Mouse (Mus musculus): ENCODE data around the gene Clstn1. TPM values are rescaled to one million over a fixed set of nuclear protein-coding genes. Genes with fewer than 3 reads are reported as not detected.

The Clstn1 gene
- polyA plus RNA-seq, 1 experiment from 2014 or later = 36.1 TPM

DNA sequence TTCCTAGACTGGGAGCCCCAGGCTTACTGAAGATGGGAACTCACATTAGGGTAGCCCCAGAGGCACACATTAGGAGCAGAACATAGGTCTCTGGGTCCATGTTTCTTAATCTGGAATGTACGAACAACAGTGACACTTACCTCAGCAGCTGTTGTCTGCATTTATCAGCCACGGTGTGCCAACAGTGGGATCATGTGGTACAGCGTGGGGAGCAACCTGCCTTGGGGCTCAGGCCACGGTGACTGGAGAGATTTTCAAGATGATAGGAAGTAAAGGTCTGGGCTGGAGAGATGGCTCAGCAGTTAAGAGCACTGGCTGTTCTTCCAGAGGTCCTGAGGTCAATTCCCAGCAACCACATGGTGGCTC is 15.8 kb upstream of the Clstn1 start:
- 0 out of 2 replicates have a peak, but pooled peaks cover 6% of the 10 kb centered on the region for H3K36me3 ChIP-seq (ENCODE audit: control insufficient read depth, insufficient read depth, low read length)
- ATAC-seq = no peak
- H3K4me1 ChIP-seq (ENCODE audit: control insufficient read depth, insufficient read depth, low read length) = no peaks in the 10 kb centered on the region
- no peaks in the 10 kb centered on the region for H3K27me3 ChIP-seq (replicated peaks; ENCODE audit: control insufficient read depth, insufficient read depth, low read length)
- no peak overlapping the region for H3K27ac ChIP-seq (ENCODE audit: low read depth, low read length)
- no peak overlapping the region for H3K4me3 ChIP-seq (ENCODE audit: low read depth, low read length)
- 85% methylated on average over 4 of the region's 4 CpGs for WGBS
- no peaks in the 10 kb centered on the region for H3K9me3 ChIP-seq (replicated peaks; ENCODE audit: control insufficient read depth, low read length)
- DNase-seq (ENCODE audit: low spot score) = no peak
- no peak overlapping the region for H3K9ac ChIP-seq (ENCODE audit: low read length)
- H3K4me2 ChIP-seq (ENCODE audit: low read length) = no peak overlapping the region

DNA sequence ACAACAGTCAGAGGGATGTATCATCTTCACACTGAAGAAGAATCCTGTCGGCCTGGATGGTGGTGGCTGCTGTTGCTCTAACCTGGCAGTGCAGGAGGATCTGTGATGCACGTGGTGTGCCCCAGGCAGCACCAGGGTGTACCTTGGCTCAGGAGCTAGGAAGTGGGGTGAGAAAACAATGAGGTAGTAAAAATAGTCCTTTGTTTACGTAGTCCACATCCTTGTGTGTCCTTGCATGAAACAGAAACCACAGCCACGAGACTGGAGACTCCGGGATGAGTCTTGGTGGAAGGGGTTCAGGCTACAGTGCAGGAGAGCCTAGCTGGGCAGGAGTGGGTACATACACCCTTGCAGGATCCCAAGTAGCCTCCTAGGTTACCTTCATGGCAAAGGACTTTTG is 15.1 kb upstream of the Clstn1 start:
- ATAC-seq = no peak
- no peak overlapping the region for H3K27ac ChIP-seq (ENCODE audit: low read depth, low read length)
- WGBS = 84% methylated on average over 5 of the region's 5 CpGs

DNA sequence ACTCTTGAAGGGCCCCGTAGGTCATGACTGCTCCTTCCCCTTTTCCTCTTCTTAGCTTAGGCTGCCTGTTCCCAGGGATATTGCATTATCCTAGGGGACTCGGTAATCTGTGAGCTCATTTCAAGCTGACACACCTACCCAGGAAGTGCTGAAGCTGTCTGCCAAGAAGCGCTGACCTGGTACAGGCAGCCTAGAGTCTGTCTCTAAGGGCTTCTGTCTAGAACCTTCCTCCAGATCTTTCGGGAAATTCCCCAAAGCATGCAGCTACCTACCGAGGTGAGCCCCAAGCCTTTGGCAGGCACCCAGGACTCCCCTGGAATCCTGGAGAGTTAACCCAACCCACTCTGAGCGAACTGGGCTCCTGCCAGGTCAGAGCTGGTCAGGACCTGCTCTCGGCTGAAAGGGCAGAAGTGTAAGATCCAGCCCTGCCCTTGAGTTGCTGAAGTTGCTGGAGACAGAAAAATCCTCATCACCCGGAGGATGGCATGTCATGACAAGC is 14.6 kb upstream of the Clstn1 start:
- no peak for ATAC-seq
- no peak overlapping the region for H3K9ac ChIP-seq (ENCODE audit: low read length)

More for the DNA sequence above, 15.1 kb upstream of the Clstn1 start:
- Histone ChIP-seq H3K4me2 (ENCODE audit: low read length) (no peak overlapping the region), H3K36me3 (ENCODE audit: control insufficient read depth, insufficient read depth, low read length) (no peaks in the 10 kb centered on the region), H3K4me3 (ENCODE audit: low read depth, low read length) (no peak overlapping the region), H3K9me3 (replicated peaks; ENCODE audit: control insufficient read depth, low read length) (no peaks in the 10 kb centered on the region), H3K4me1 (ENCODE audit: control insufficient read depth, insufficient read depth, low read length) (no peaks in the 10 kb centered on the region; the same call in 1 of the 2 replicates), H3K27me3 (replicated peaks; ENCODE audit: control insufficient read depth, insufficient read depth, low read length) (no peaks in the 10 kb centered on the region), H3K9ac (ENCODE audit: low read length) (no peak overlapping the region)
- no peak for DNase-seq (ENCODE audit: low spot score)

DNA sequence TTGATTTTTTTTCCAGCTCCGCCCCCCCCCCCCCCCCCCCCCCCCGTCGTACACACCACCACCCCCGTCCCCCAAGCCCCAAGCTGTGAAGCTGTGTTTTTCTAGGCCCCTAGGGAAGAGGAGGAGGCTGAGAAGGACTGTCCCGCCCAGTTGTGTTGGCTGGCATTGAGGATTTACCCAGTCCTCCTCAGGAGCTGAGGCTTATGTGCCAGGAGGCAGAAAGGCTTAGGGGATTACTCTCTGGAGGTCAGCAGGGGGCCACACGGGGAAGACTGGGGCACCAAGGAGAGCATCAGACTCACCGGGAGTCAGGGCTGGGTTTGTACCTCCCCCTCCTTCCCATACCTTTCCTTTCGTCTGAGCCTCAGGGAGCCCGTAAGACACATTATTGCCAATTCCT is 13.8 kb upstream of the Clstn1 start:
- Histone ChIP-seq H3K9me3 (replicated peaks; ENCODE audit: control insufficient read depth, low read length) (no peaks in the 10 kb centered on the region), H3K27me3 (replicated peaks; ENCODE audit: control insufficient read depth, insufficient read depth, low read length) (no peaks in the 10 kb centered on the region), H3K36me3 (ENCODE audit: control insufficient read depth, insufficient read depth, low read length) (no peaks in the 10 kb centered on the region), H3K27ac (ENCODE audit: low read depth, low read length) (no peak overlapping the region), H3K4me1 (ENCODE audit: control insufficient read depth, insufficient read depth, low read length) (peaks cover 7% of the 10 kb centered on the region), H3K4me3 (ENCODE audit: low read depth, low read length) (no peak overlapping the region), H3K4me2 (ENCODE audit: low read length) (no peak overlapping the region), H3K9ac (ENCODE audit: low read length) (no peak overlapping the region)
- ATAC-seq (no peak), DNase-seq (ENCODE audit: low spot score) (no peak)
- 20% methylated on average over 6 of the region's 9 CpGs for WGBS

More for the DNA sequence above, 14.6 kb upstream of the Clstn1 start:
- no peaks in the 10 kb centered on the region for H3K36me3 ChIP-seq (ENCODE audit: control insufficient read depth, insufficient read depth, low read length)
- WGBS = 46% methylated on average over 8 of the region's 8 CpGs
- H3K9me3 ChIP-seq (replicated peaks; ENCODE audit: control insufficient read depth, low read length) = no peaks in the 10 kb centered on the region
- H3K27ac ChIP-seq (ENCODE audit: low read depth, low read length) = no peak overlapping the region
- H3K27me3 ChIP-seq (replicated peaks; ENCODE audit: control insufficient read depth, insufficient read depth, low read length) = no peaks in the 10 kb centered on the region
- peaks cover 2% of the 10 kb centered on the region; the same call in 1 of the 2 replicates for H3K4me1 ChIP-seq (ENCODE audit: control insufficient read depth, insufficient read depth, low read length)
- H3K4me3 ChIP-seq (ENCODE audit: low read depth, low read length) = no peak overlapping the region
- no peak for DNase-seq (ENCODE audit: low spot score)
- H3K4me2 ChIP-seq (ENCODE audit: low read length) = no peak overlapping the region

DNA sequence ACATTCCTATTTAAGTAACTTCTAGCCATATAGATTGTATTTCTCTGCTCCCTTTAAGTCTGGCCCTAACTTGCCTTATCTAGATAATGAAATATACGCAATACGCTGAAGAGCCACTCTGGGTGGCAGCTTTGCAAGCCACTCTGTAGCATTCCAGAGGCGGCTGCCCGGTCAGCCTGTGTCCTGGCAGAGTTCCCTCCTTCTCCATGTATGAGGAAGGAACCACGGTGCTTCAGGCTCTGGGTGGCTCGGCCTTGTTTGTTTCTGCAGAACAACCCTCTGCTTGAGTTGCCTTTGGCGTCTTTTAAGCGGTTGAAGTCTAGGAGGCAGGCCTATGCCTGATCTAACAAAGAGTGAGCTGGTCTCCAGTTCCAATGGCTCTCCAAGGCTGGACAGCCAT is 13.4 kb upstream of the Clstn1 start:
- 49% methylated on average over 8 of the region's 8 CpGs for WGBS
- Histone ChIP-seq H3K4me1 (ENCODE audit: control insufficient read depth, insufficient read depth, low read length) (peaks cover 9% of the 10 kb centered on the region), H3K27me3 (replicated peaks; ENCODE audit: control insufficient read depth, insufficient read depth, low read length) (no peaks in the 10 kb centered on the region), H3K4me3 (ENCODE audit: low read depth, low read length) (no peak overlapping the region), H3K9ac (ENCODE audit: low read length) (no peak overlapping the region), H3K27ac (ENCODE audit: low read depth, low read length) (no peak overlapping the region), H3K4me2 (ENCODE audit: low read length) (no peak overlapping the region), H3K36me3 (ENCODE audit: control insufficient read depth, insufficient read depth, low read length) (no peaks in the 10 kb centered on the region), H3K9me3 (replicated peaks; ENCODE audit: control insufficient read depth, low read length) (no peaks in the 10 kb centered on the region)
- no peak for DNase-seq (ENCODE audit: low spot score)
- no peak for ATAC-seq

DNA sequence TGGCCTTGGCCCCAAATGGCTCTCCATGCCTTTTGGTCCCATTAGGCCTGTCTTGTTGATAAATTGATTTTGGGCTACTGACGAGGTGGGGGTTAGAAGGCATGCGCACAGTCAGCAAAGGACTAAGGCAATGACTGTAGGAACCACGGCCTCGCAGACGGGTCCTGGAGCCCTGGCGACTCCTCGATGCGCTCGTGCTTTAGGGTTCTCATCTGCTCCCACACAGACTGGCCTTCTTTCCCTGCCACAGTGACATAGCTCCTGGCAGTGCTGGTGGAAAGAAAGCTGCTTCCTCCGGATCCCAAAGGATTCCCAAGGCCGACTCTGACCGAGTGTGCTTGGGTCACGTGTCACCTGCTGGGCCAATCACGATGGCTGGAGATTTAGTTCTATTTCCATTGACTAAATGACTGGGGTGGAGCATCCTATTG is 11.9 kb upstream of the Clstn1 start:
- Histone ChIP-seq H3K4me1 (ENCODE audit: control insufficient read depth, insufficient read depth, low read length) (peaks cover 16% of the 10 kb centered on the region), H3K36me3 (ENCODE audit: control insufficient read depth, insufficient read depth, low read length) (no peaks in the 10 kb centered on the region), H3K9me3 (replicated peaks; ENCODE audit: control insufficient read depth, low read length) (no peaks in the 10 kb centered on the region), H3K4me3 (ENCODE audit: low read depth, low read length) (no peak overlapping the region), H3K27ac (ENCODE audit: low read depth, low read length) (no peak overlapping the region), H3K9ac (ENCODE audit: low read length) (no peak overlapping the region), H3K27me3 (replicated peaks; ENCODE audit: control insufficient read depth, insufficient read depth, low read length) (no peaks in the 10 kb centered on the region), H3K4me2 (ENCODE audit: low read length) (no peak overlapping the region)
- WGBS = 74% methylated on average over 14 of the region's 14 CpGs
- ATAC-seq (no peak), DNase-seq (ENCODE audit: low spot score) (no peak)

DNA sequence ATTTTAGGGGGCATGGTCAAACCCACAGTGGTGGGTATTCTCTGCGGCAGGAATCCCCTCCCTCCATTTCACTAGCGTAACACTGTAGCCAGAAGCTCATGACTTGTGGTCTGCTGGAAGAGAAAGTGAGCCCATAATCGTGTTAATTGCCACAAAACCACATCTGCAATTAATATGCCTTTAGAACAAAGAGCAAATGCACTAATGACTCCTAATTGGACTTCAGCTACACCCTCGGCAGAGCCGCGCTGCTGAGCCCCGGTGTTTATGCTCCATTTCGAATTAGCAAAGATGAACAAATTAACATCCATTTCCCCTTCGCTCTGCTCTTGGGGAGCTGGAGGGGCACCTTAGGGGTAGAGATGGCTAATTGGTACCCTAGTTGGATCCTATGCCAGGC is 10.2 kb upstream of the Clstn1 start:
- Histone ChIP-seq H3K9ac (ENCODE audit: low read length) (no peak overlapping the region), H3K27ac (ENCODE audit: low read depth, low read length) (0 out of 2 replicates have a peak overlapping the region, but pooled peaks have one; percentile 46), H3K27me3 (replicated peaks; ENCODE audit: control insufficient read depth, insufficient read depth, low read length) (no peaks in the 10 kb centered on the region), H3K9me3 (replicated peaks; ENCODE audit: control insufficient read depth, low read length) (no peaks in the 10 kb centered on the region), H3K4me2 (ENCODE audit: low read length) (no peak overlapping the region), H3K36me3 (ENCODE audit: control insufficient read depth, insufficient read depth, low read length) (no peaks in the 10 kb centered on the region), H3K4me3 (ENCODE audit: low read depth, low read length) (no peak overlapping the region), H3K4me1 (ENCODE audit: control insufficient read depth, insufficient read depth, low read length) (peaks cover 19% of the 10 kb centered on the region)
- WGBS = 31% methylated on average over 9 of the region's 9 CpGs
- no peak for DNase-seq (ENCODE audit: low spot score)
- ATAC-seq = no peak

DNA sequence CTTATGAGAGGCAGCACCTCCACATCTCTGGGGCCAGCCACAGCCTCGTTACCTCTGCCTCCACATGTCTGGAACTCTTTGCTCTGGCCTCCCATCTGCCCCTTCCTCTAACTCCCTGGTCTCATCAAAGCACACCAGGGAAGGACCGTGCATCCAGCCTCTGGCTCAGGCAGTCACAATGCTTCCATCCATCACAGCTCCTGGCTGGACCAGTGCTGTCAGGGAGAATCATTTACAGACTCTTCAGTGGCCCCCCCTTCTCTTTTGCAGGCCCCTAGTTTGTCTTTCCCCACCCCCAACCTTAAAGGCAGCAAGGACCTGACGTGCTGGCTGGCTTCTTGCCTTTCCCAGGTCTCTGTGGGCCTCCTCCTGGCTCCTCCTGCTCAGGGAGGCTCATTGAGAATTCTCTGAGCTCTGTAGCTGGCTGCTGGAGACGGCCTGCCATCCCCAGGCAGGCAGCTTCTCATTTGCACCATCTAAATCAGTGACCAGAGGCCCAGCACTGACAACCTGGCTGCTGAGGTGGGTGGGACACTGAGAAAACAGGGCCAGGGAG is 9.2 kb upstream of the Clstn1 start:
- H3K4me2 ChIP-seq (ENCODE audit: low read length) = no peak overlapping the region
- no peaks in the 10 kb centered on the region for H3K27me3 ChIP-seq (replicated peaks; ENCODE audit: control insufficient read depth, insufficient read depth, low read length)
- H3K9ac ChIP-seq (ENCODE audit: low read length) = no peak overlapping the region; the same call in 1 of the 2 replicates
- H3K36me3 ChIP-seq (ENCODE audit: control insufficient read depth, insufficient read depth, low read length) = no peaks in the 10 kb centered on the region
- no peak for DNase-seq (ENCODE audit: low spot score)
- ATAC-seq = no peak
- no peaks in the 10 kb centered on the region for H3K9me3 ChIP-seq (replicated peaks; ENCODE audit: control insufficient read depth, low read length)
- WGBS = 20% methylated on average over 4 of the region's 4 CpGs
- H3K27ac ChIP-seq (ENCODE audit: low read depth, low read length) = no peak overlapping the region; the same call in 1 of the 2 replicates
- peaks cover 19% of the 10 kb centered on the region for H3K4me1 ChIP-seq (ENCODE audit: control insufficient read depth, insufficient read depth, low read length)
- H3K4me3 ChIP-seq (ENCODE audit: low read depth, low read length) = no peak overlapping the region

DNA sequence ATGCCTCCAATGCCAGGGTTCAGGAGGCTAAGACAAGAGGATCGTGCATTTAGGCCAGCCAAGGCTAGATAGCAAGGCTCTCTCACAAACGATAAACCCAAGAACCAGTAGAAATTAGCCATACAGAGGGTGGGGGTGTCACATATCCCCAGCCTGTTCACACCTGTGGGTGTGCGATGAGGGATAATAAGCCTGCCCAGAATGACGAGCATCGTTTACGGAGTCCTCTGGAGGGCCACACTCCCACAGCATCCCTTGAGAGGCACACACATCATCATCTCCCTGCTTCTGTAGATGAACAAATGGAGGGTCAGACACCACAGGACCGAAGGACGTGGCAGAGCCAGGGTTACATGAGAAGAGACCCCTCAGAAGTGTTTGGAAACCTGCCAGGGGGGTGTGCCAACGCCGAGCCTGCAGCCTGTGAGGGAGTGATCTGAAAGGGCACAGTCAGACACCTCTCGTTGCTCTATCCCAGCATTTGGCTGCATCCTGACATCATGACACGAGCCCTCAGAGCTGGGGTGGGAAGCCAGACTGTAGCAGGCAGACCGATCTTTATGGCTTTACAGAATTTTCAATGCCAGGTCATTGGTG is 8.1 kb upstream of the Clstn1 start:
- H3K4me2 ChIP-seq (ENCODE audit: low read length) = no peak overlapping the region
- H3K9ac ChIP-seq (ENCODE audit: low read length) = 0 out of 2 replicates have a peak overlapping the region, but pooled peaks have one; percentile 6
- H3K27ac ChIP-seq (ENCODE audit: low read depth, low read length) = no peak overlapping the region
- H3K36me3 ChIP-seq (ENCODE audit: control insufficient read depth, insufficient read depth, low read length) = no peaks in the 10 kb centered on the region
- H3K4me1 ChIP-seq (ENCODE audit: control insufficient read depth, insufficient read depth, low read length) = peaks cover 19% of the 10 kb centered on the region
- ATAC-seq = 0 out of 2 replicates have a peak, but pooled peaks have one; percentile 27
- no peak for DNase-seq (ENCODE audit: low spot score)
- 40% methylated on average over 13 of the region's 13 CpGs for WGBS
- H3K9me3 ChIP-seq (replicated peaks; ENCODE audit: control insufficient read depth, low read length) = no peaks in the 10 kb centered on the region
- no peaks in the 10 kb centered on the region for H3K27me3 ChIP-seq (replicated peaks; ENCODE audit: control insufficient read depth, insufficient read depth, low read length)
- H3K4me3 ChIP-seq (ENCODE audit: low read depth, low read length) = no peak overlapping the region
